Mouse (Mus musculus) MEL (cell line): Measurements from ENCODE around the gene Spag16. TPM values are rescaled to one million over a fixed set of nuclear protein-coding genes. Genes with fewer than 3 reads are reported as not detected.

Experiments used
- DNase-seq: peaks from one replicate; pipeline ENCODE4 v3.0.0; 2011; ENCODE audit warnings: low read depth, low spot score
- H3K27ac ChIP-seq: 2 replicates; pipeline ENCODE4 v1.5.1; 2012; ENCODE audit warnings: low read depth, mild to moderate bottlenecking, control low read depth, low read length, moderate library complexity; ENCODE audit not compliant: control insufficient read depth
- H3K27me3 ChIP-seq, 2 experiments: fragments of 150-350 bp in 1 of 2; sonication (generic) in 1 of 2; 2 replicates each; pipeline ENCODE4 v1.6.1; 2012; ENCODE audit warnings: low read length in 2 of 2, mild to moderate bottlenecking in 2 of 2, improper control_type of control experiment in 1 of 2, moderate library complexity in 1 of 2; ENCODE audit not compliant: insufficient read depth in 2 of 2, control insufficient read depth in 1 of 2
- H3K36me3 ChIP-seq, 2 experiments: 2 replicates each; pipeline ENCODE4 v1.6.1; 2012 to 2014; ENCODE audit warnings: low read length in 2 of 2, improper control_type of control experiment in 1 of 2, inconsistent platforms in 1 of 2, mild to moderate bottlenecking in 1 of 2; ENCODE audit not compliant: insufficient read depth in 2 of 2, control insufficient read depth in 1 of 2
- H3K4me1 ChIP-seq, 2 experiments: fragments of 150-350 bp in 1 of 2; sonication (generic) in 1 of 2; 2 replicates each; pipeline ENCODE4 v1.6.1; 2012; ENCODE audit warnings: low read length in 2 of 2, improper control_type of control experiment in 1 of 2, mild to moderate bottlenecking in 1 of 2; ENCODE audit not compliant: insufficient read depth in 2 of 2, control insufficient read depth in 1 of 2
- H3K4me3 ChIP-seq, 2 experiments: fragments of 150-350 bp in 1 of 2; sonication (generic) in 1 of 2; 2 replicates each; pipeline ENCODE4 v1.5.1; 2012; ENCODE audit warnings: low read depth in 2 of 2, low read length in 2 of 2, mild to moderate bottlenecking in 2 of 2, moderate library complexity in 2 of 2, control low read depth in 1 of 2, improper control_type of control experiment in 1 of 2; ENCODE audit not compliant: control insufficient read depth in 1 of 2, insufficient read depth in 1 of 2
- H3K79me2 ChIP-seq: 2 replicates; pipeline ENCODE4 v1.6.1; 2012; ENCODE audit warnings: mild to moderate bottlenecking, low read length, moderate library complexity; ENCODE audit not compliant: control insufficient read depth, poor library complexity, insufficient read depth
- H3K9ac ChIP-seq: 2 replicates; pipeline ENCODE4 v1.6.1; 2012; ENCODE audit warnings: low read depth, mild to moderate bottlenecking, control low read depth, low read length, moderate library complexity; ENCODE audit not compliant: control insufficient read depth, poor library complexity, severe bottlenecking
- H3K9me3 ChIP-seq: fragments of 150-350 bp; sonication (generic); replicated peaks from 2 replicates; pipeline ENCODE4 v1.6.1; 2012; ENCODE audit warnings: mild to moderate bottlenecking, low read length, improper control_type of control experiment, moderate library complexity; ENCODE audit not compliant: insufficient read depth
- BHLHE40 ChIP-seq: IDR thresholded peaks from 2 replicates; pipeline ENCODE4 v1.6.1; 2012; ENCODE audit warnings: low read depth, mild to moderate bottlenecking, inconsistent platforms, low read length, improper control_type of control experiment, borderline replicate concordance
- CHD2 ChIP-seq: IDR thresholded peaks from 2 replicates; pipeline ENCODE4 v1.6.1; 2011; ENCODE audit warnings: low read length, improper control_type of control experiment
- CTCF ChIP-seq, 3 experiments: IDR thresholded peaks in 2 of 3; conservative IDR thresholded peaks in 1 of 3; 2 replicates each; pipeline ENCODE4 v1.5.1; 2011 to 2012; ENCODE audit warnings: low read length in 3 of 3, low read depth in 2 of 3, mild to moderate bottlenecking in 2 of 3, improper control_type of control experiment in 1 of 3, inconsistent platforms in 1 of 3, mixed read lengths in 1 of 3, moderate library complexity in 1 of 3; ENCODE audit not compliant: control insufficient read depth in 1 of 3, insufficient read depth in 1 of 3, poor library complexity in 1 of 3, severe bottlenecking in 1 of 3
- E2F4 ChIP-seq: IDR thresholded peaks from 2 replicates; pipeline ENCODE4 v1.6.1; 2011; ENCODE audit warnings: low read depth, low read length, improper control_type of control experiment, borderline replicate concordance
- ELF1 ChIP-seq: IDR thresholded peaks from 2 replicates; pipeline ENCODE4 v1.6.1; 2014; ENCODE audit warnings: low read depth, mild to moderate bottlenecking, inconsistent platforms, low read length, improper control_type of control experiment, moderate library complexity
- EP300 ChIP-seq, 2 experiments: IDR thresholded peaks; 2 replicates each; pipeline ENCODE4 v1.6.1; 2011; ENCODE audit warnings: improper control_type of control experiment in 2 of 2, low read length in 2 of 2, low read depth in 1 of 2, mild to moderate bottlenecking in 1 of 2
- ETS1 ChIP-seq: IDR thresholded peaks from 2 replicates; pipeline ENCODE4 v1.6.1; 2012; ENCODE audit warnings: low read depth, mild to moderate bottlenecking, inconsistent platforms, low read length, improper control_type of control experiment, moderate library complexity
- GABPA ChIP-seq: IDR thresholded peaks from 2 replicates; pipeline ENCODE4 v1.6.1; 2012; ENCODE audit warnings: low read depth, mild to moderate bottlenecking, inconsistent platforms, low read length, improper control_type of control experiment, moderate library complexity
- GATA1 ChIP-seq: IDR thresholded peaks from 2 replicates; pipeline ENCODE4 v1.6.1; 2011; ENCODE audit warnings: low read depth, low read length, improper control_type of control experiment
- JUND ChIP-seq: IDR thresholded peaks from 2 replicates; pipeline ENCODE4 v1.6.1; 2011; ENCODE audit warnings: low read depth, mild to moderate bottlenecking, improper control_type of control experiment, low read length
- KAT2A ChIP-seq: conservative IDR thresholded peaks from 2 replicates; pipeline ENCODE4 v1.6.1; 2012; ENCODE audit warnings: low read depth, low read length, improper control_type of control experiment, inconsistent platforms
- MAFK ChIP-seq: IDR thresholded peaks from 2 replicates; pipeline ENCODE4 v1.6.1; 2011; ENCODE audit warnings: low read depth, mild to moderate bottlenecking, low read length, improper control_type of control experiment, borderline replicate concordance
- MAX ChIP-seq: IDR thresholded peaks from 2 replicates; pipeline ENCODE4 v1.6.1; 2011; ENCODE audit warnings: low read length, improper control_type of control experiment
- MXI1 ChIP-seq: IDR thresholded peaks from 2 replicates; pipeline ENCODE4 v1.6.1; 2011; ENCODE audit warnings: mild to moderate bottlenecking, low read depth, low read length, improper control_type of control experiment
- MYC ChIP-seq: IDR thresholded peaks from 2 replicates; pipeline ENCODE4 v1.6.1; 2011; ENCODE audit warnings: low read depth, mild to moderate bottlenecking, low read length, improper control_type of control experiment, moderate library complexity
- NELFE ChIP-seq: IDR thresholded peaks from 2 replicates; pipeline ENCODE4 v1.6.1; 2011; ENCODE audit warnings: low read depth, low read length, improper control_type of control experiment
- NRF1 ChIP-seq: IDR thresholded peaks from 2 replicates; pipeline ENCODE4 v1.6.1; 2014; ENCODE audit warnings: low read depth, mild to moderate bottlenecking, inconsistent platforms, low read length, improper control_type of control experiment, moderate library complexity; ENCODE audit not compliant: poor library complexity, insufficient read depth, severe bottlenecking
- POLR2AphosphoS2 ChIP-seq: IDR thresholded peaks from 2 replicates; pipeline ENCODE4 v1.6.1; 2011; ENCODE audit warnings: low read length, improper control_type of control experiment
- POLR2AphosphoS5 ChIP-seq: IDR thresholded peaks from 2 replicates; pipeline ENCODE4 v1.6.1; 2012; ENCODE audit warnings: low read depth, borderline replicate concordance, mild to moderate bottlenecking, inconsistent platforms, low read length, moderate library complexity, mixed read lengths
- SMC3 ChIP-seq: IDR thresholded peaks from 2 replicates; pipeline ENCODE4 v1.6.1; 2011; ENCODE audit warnings: low read depth, low read length, improper control_type of control experiment
- TAL1 ChIP-seq: IDR thresholded peaks from 2 replicates; pipeline ENCODE4 v1.6.1; 2012; ENCODE audit warnings: mild to moderate bottlenecking, inconsistent platforms, low read length, moderate library complexity, mixed read lengths
- TCF12 ChIP-seq: IDR thresholded peaks from 2 replicates; pipeline ENCODE4 v1.6.1; 2014; ENCODE audit warnings: low read depth, mild to moderate bottlenecking, inconsistent platforms, low read length, improper control_type of control experiment, moderate library complexity
- USF1 ChIP-seq: IDR thresholded peaks from 2 replicates; pipeline ENCODE4 v1.6.1; 2014; ENCODE audit warnings: low read depth, mild to moderate bottlenecking, inconsistent platforms, low read length, improper control_type of control experiment, moderate library complexity
- USF2 ChIP-seq, 2 experiments: IDR thresholded peaks; 2 replicates each; pipeline ENCODE4 v1.6.1; 2011 to 2012; ENCODE audit warnings: improper control_type of control experiment in 2 of 2, low read length in 2 of 2, borderline replicate concordance in 1 of 2, inconsistent platforms in 1 of 2, low read depth in 1 of 2, mild to moderate bottlenecking in 1 of 2; ENCODE audit not compliant: insufficient read depth in 1 of 2
- ZKSCAN1 ChIP-seq: IDR thresholded peaks from 2 replicates; pipeline ENCODE4 v1.6.1; 2012; ENCODE audit warnings: low read depth, mild to moderate bottlenecking, inconsistent platforms, low read length, improper control_type of control experiment, moderate library complexity
- ZMIZ1 ChIP-seq: IDR thresholded peaks from 2 replicates; pipeline ENCODE4 v1.6.1; 2012; ENCODE audit warnings: low read depth, mild to moderate bottlenecking, inconsistent platforms, low read length, improper control_type of control experiment, moderate library complexity
- ZNF384 ChIP-seq: IDR thresholded peaks from 2 replicates; pipeline ENCODE4 v1.6.1; 2012; ENCODE audit warnings: low read depth, mild to moderate bottlenecking, inconsistent platforms, low read length, improper control_type of control experiment
- polyA plus RNA-seq, 2 experiments: library from polyadenylated mRNA; stranded (reverse) in 1 of 2; unstranded in 1 of 2; fragments of >175 nt in 1 of 2; fragments of >200 nt in 1 of 2; gene quantifications; 2 replicates each; pipeline versions ENCODE4 v1.2.1 to v1.2.4; 2012; ENCODE audit warnings: low replicate concordance in 2 of 2, low read depth in 1 of 2; ENCODE audit not compliant: insufficient read length in 2 of 2, insufficient read depth in 1 of 2, missing spikeins in 1 of 2
- total RNA-seq: library from RNA; depleted of rRNA; stranded (reverse); fragments of 300-350 nt; gene quantifications from 2 replicates; pipeline ENCODE4 v1.2.3, GENCODE M21; 2012

Spag16 gene
- total and polyA plus RNA-seq, 3 experiments = not detected

- H3K27ac ChIP-seq = no peak overlapping the region
- no peak overlapping the region for H3K4me3 ChIP-seq
- H3K79me2 ChIP-seq = no peaks in the 10 kb centered on the region
- no peak for DNase-seq
- no peaks in the 10 kb centered on the region for H3K4me1 ChIP-seq
- no peaks in the 10 kb centered on the region for H3K27me3 ChIP-seq
- no peaks in the 10 kb centered on the region for H3K36me3 ChIP-seq
- H3K9ac ChIP-seq = no peak overlapping the region
- H3K9me3 ChIP-seq = no peaks in the 10 kb centered on the region
- TF ChIP-seq BHLHE40 (no peak), GATA1 (no peak), MYC (no peak), NRF1 (no peak), SMC3 (no peak), E2F4 (no peak), CTCF (IDR thresholded peaks at IDR 0.05 in 2 of 3, conservative IDR thresholded peaks at IDR 0.05 in 1 of 3; ENCODE audit: control insufficient read depth in 1 of 3, insufficient read depth in 1 of 3, low read depth in 2 of 3, low read length in 3 of 3, poor library complexity in 1 of 3, severe bottlenecking in 1 of 3) (no peak), ZMIZ1 (no peak), NELFE (no peak), ZKSCAN1 (no peak), POLR2AphosphoS2 (no peak), GABPA (no peak), ELF1 (no peak), TCF12 (no peak), KAT2A (no peak), MXI1 (no peak)
Observed at GRCm38 (mm10) chr1:69853436-69853835, 26.7 kb downstream of the Spag16 start.

GRCm38 (mm10) chr1:69867776-69868175, 41.0 kb downstream of the Spag16 start:
- no peak overlapping the region for H3K4me3 ChIP-seq
- no peaks in the 10 kb centered on the region for H3K79me2 ChIP-seq
- no peak overlapping the region for H3K27ac ChIP-seq
- TF ChIP-seq TAL1 = no peak
- TF ChIP-seq ZKSCAN1 = no peak
- no peak for TF ChIP-seq EP300 (IDR thresholded peaks at IDR 0.05; ENCODE audit: low read depth in 1 of 2, low read length in 2 of 2)
- TF ChIP-seq JUND = no peak
- no peak for TF ChIP-seq NRF1
- no peak for TF ChIP-seq POLR2AphosphoS5
- no peak for TF ChIP-seq USF2 (IDR thresholded peaks at IDR 0.05; ENCODE audit: borderline replicate concordance in 1 of 2, insufficient read depth in 1 of 2, low read depth in 1 of 2, low read length in 2 of 2)
- no peak for TF ChIP-seq CHD2
- no peak for TF ChIP-seq MAFK
- TF ChIP-seq ETS1 = no peak
- TF ChIP-seq USF1 = no peak
- no peak for TF ChIP-seq TCF12
- TF ChIP-seq MAX = no peak
- TF ChIP-seq GABPA = no peak
- TF ChIP-seq ELF1 = no peak
- TF ChIP-seq ZNF384 = no peak
- no peak for TF ChIP-seq NELFE
- no peak overlapping the region for H3K9ac ChIP-seq
- no peaks in the 10 kb centered on the region for H3K4me1 ChIP-seq
- H3K9me3 ChIP-seq = no peaks in the 10 kb centered on the region
- no peaks in the 10 kb centered on the region for H3K27me3 ChIP-seq
- H3K36me3 ChIP-seq = no peaks in the 10 kb centered on the region
- no peak for DNase-seq
